17 mouse cellular contexts compared by ENCODE assay signal in the genomic region with DNA sequence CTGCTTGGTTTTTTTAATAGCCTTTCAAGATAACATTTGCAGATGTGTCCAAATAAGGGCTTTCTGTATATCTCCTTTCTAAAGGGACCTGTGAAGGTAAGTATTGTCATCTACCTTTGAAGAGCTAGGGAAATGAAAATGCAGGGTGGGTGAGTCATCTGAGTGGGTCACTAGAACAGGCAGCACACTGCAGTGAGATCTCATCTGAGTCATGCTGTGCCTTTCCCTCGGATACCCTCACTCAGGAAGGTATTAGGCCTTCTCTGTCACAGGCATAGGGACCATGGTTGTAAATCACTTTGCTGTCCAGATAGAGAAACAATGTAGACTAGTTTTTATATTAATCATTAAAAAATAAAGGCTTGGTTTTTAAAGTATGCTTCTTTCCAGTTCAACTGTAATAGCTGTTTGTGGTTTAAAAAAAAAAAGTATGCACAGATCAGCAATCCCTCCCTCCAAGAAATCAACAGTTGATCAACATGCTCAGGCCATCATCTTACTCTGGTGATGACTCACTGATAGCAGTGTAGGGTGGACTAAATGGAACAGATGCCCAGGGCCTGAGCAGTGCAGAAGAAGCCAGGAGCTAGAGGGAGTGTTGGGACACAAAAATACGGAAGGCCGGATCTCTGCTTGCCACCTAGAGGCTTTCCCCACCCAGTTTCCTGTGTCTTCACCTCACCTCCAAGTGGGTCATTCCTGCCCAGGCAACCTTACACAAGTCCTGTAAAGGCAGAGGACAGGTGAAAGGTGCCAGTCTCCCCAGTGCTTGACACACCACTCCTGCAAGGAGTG.
DNase-seq lines count a peak whose midpoint lies in the region; ATAC-seq lines count a peak whose summit lies in the region.
"Had no signal": no experiment of that assay in that cellular context is flagged by ENCODE, and none has a peak within 500 bp of the region (broad histone marks: within the 10 kb centered on the region; RNA-seq: fewer than 3 reads in every experiment).

No protein-coding gene starts in this region.

- no peak overlapping the region for H3K4me3 ChIP-seq in hindbrain, embryonic 10.5 days
- H3K4me3 ChIP-seq in hindbrain, embryonic 11.5 days (ENCODE audit: low read depth, low read length), result no peak overlapping the region
- no peak overlapping the region for H3K4me3 ChIP-seq in hindbrain, embryonic 16.5 days (ENCODE audit: low read length)
- no peak overlapping the region for H3K4me3 ChIP-seq in midbrain, embryonic 16.5 days (ENCODE audit: low read depth, low read length)
- H3K4me3 ChIP-seq: heart, embryonic 10.5 days; limb, embryonic 12.5 days had no signal

- H3K4me2 ChIP-seq in hindbrain, embryonic 11.5 days (replicated peaks; ENCODE audit: low read depth, low read length), result no peak overlapping the region
- no peak overlapping the region for H3K4me2 ChIP-seq in hindbrain, embryonic 16.5 days (ENCODE audit: low read length)
- H3K4me2 ChIP-seq in midbrain, embryonic 16.5 days (ENCODE audit: low read length), result 0 out of 2 replicates have a peak overlapping the region, but pooled peaks have one; percentile 12
- H3K4me2 ChIP-seq: limb, embryonic 12.5 days had no signal

- DNase-seq in hindbrain, embryonic 10.5 days (ENCODE audit: low spot score), result no peak
- DNase-seq in hindbrain, embryonic 11.5 days (ENCODE audit: low spot score), result no peak
- peak; percentile 75 for DNase-seq in brain, adult 2 months (ENCODE audit: low read depth, low spot score)
- no peak for DNase-seq in heart, adult 11 months
- DNase-seq in spleen, postnatal 36 days (ENCODE audit: low spot score in 2 of 2), result no peak
- DNase-seq in thymus, postnatal 4 days, result no peak
- DNase-seq: adrenal gland, adult 2 months; cerebellum, postnatal 14 days; heart, postnatal 36 days; kidney, adult 8-10 months; lung, adult 18-20 months; right cerebral cortex, postnatal 25 days had no signal

- peaks cover 27% of the 10 kb centered on the region for H3K4me1 ChIP-seq in hindbrain, embryonic 10.5 days (replicated peaks)
- peaks cover 7% of the 10 kb centered on the region; the same call in 1 of the 2 replicates for H3K4me1 ChIP-seq in hindbrain, embryonic 11.5 days (replicated peaks; ENCODE audit: control insufficient read depth, insufficient read depth, low read length)
- H3K4me1 ChIP-seq in hindbrain, embryonic 16.5 days (ENCODE audit: control insufficient read depth, insufficient read depth, low read depth, low read length), result peaks cover 30% of the 10 kb centered on the region
- H3K4me1 ChIP-seq in midbrain, embryonic 16.5 days (ENCODE audit: control insufficient read depth, insufficient read depth, low read length), result peaks cover 39% of the 10 kb centered on the region

- no peaks in the 10 kb centered on the region for H3K27me3 ChIP-seq in hindbrain, embryonic 10.5 days (ENCODE audit: insufficient read depth, poor library complexity, severe bottlenecking)
- no peaks in the 10 kb centered on the region for H3K27me3 ChIP-seq in hindbrain, embryonic 11.5 days (ENCODE audit: control insufficient read depth, insufficient read depth, low read length)
- no peaks in the 10 kb centered on the region for H3K27me3 ChIP-seq in hindbrain, embryonic 16.5 days (replicated peaks; ENCODE audit: control insufficient read depth, insufficient read depth, low read length)
- H3K27me3 ChIP-seq in midbrain, embryonic 16.5 days (ENCODE audit: control insufficient read depth, insufficient read depth, low read depth, low read length), result no peaks in the 10 kb centered on the region
- H3K27me3 ChIP-seq: limb, embryonic 12.5 days had no signal

- ATAC-seq in hindbrain, embryonic 11.5 days (ENCODE audit: low FRiP score), result no peak
- no peak for ATAC-seq in hindbrain, embryonic 16.5 days
- ATAC-seq in midbrain, embryonic 16.5 days, result no peak
- ATAC-seq: CD4-positive, CD25-positive, alpha-beta regulatory T cell, adult 4 months had no signal

- 75% methylated on average over 3 of the region's 3 CpGs for WGBS in hindbrain, embryonic 10.5 days
- 70% methylated on average over 3 of the region's 3 CpGs for WGBS in hindbrain, embryonic 11.5 days
- 64% methylated on average over 3 of the region's 3 CpGs for WGBS in hindbrain, embryonic 16.5 days
- 71% methylated on average over 3 of the region's 3 CpGs for WGBS in midbrain, embryonic 16.5 days

- H3K36me3 ChIP-seq in hindbrain, embryonic 10.5 days, result 0 out of 2 replicates have a peak, but pooled peaks cover 15% of the 10 kb centered on the region
- no peaks in the 10 kb centered on the region for H3K36me3 ChIP-seq in hindbrain, embryonic 11.5 days (ENCODE audit: control insufficient read depth, insufficient read depth, low read length)
- no peaks in the 10 kb centered on the region for H3K36me3 ChIP-seq in hindbrain, embryonic 16.5 days (ENCODE audit: control insufficient read depth, insufficient read depth, low read length)
- H3K36me3 ChIP-seq in midbrain, embryonic 16.5 days (ENCODE audit: control insufficient read depth, insufficient read depth, low read length), result no peaks in the 10 kb centered on the region

- peak overlapping the region; percentile 8; the same call in 1 of the 2 replicates for H3K27ac ChIP-seq in hindbrain, embryonic 10.5 days
- no peak overlapping the region for H3K27ac ChIP-seq in hindbrain, embryonic 11.5 days (ENCODE audit: low read depth, low read length)
- H3K27ac ChIP-seq in hindbrain, embryonic 16.5 days (ENCODE audit: low read depth, low read length), result peak overlapping the region; percentile 64
- H3K27ac ChIP-seq in midbrain, embryonic 16.5 days (ENCODE audit: low read length), result peak overlapping the region; percentile 83
- H3K27ac ChIP-seq: heart, embryonic 10.5 days; limb, embryonic 12.5 days had no signal

- H3K9me3 ChIP-seq in hindbrain, embryonic 10.5 days, result no peaks in the 10 kb centered on the region
- no peaks in the 10 kb centered on the region for H3K9me3 ChIP-seq in hindbrain, embryonic 11.5 days (ENCODE audit: control insufficient read depth, low read length)
- no peaks in the 10 kb centered on the region for H3K9me3 ChIP-seq in hindbrain, embryonic 16.5 days (ENCODE audit: control insufficient read depth, low read length)
- no peaks in the 10 kb centered on the region for H3K9me3 ChIP-seq in midbrain, embryonic 16.5 days (replicated peaks; ENCODE audit: control insufficient read depth, low read length, poor library complexity, severe bottlenecking)
- H3K9me3 ChIP-seq: heart, embryonic 10.5 days; limb, embryonic 12.5 days had no signal

- no peak overlapping the region for H3K9ac ChIP-seq in hindbrain, embryonic 11.5 days (ENCODE audit: low read depth, low read length)
- H3K9ac ChIP-seq in hindbrain, embryonic 16.5 days (ENCODE audit: low read depth, low read length), result 0 out of 2 replicates have a peak overlapping the region, but pooled peaks have one; percentile 7
- H3K9ac ChIP-seq in midbrain, embryonic 16.5 days (ENCODE audit: low read depth, low read length), result peak overlapping the region; percentile 35; the same call in 1 of the 2 replicates
- H3K9ac ChIP-seq: limb, embryonic 12.5 days had no signal
